11 mouse cellular contexts compared by ENCODE assay signal in the genomic region with DNA sequence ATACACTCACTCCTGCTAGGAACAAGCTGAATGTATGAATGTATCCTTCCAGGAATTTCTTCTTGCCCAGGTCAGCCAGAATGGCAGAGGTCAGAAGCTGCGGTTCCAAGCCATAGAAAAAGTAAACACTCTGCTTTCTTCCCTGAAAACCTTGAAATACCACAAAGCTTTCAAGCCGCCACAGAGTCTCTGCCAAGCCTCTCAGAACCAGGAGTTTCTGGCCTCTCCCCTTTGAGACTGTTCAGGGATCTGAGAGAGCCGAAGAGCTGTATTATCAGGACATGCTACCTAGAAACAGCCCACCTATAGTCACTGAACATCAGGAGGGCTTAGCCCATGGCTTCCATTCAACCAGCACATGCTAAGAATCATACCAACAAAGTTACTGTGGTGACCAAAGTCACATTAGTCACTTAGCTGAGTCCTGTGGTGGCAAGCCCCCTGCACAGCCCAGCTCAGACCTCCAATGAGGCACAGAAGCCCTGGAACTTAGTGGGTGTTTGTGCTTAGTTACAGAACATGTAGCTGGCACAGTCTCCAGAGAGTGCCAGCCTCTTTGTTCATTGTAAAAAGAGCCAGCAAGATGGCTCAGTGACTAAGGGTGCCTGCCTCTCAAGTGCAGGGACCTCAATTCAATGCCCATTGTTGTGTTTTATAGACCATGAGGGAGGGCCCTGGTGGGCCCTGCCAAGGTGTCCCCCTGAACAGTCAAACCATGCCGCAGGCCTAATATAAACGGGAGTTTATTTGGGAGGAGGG. TPM values are rescaled to one million over a fixed set of nuclear protein-coding genes. Genes with fewer than 3 reads are reported as not detected.
DNase-seq lines count a peak whose midpoint lies in the region; ATAC-seq lines count a peak whose summit lies in the region.
"Had no signal": no experiment of that assay in that cellular context is flagged by ENCODE, and none has a peak within 500 bp of the region (broad histone marks: within the 10 kb centered on the region; RNA-seq: fewer than 3 reads in every experiment).

No protein-coding gene starts in this region.

- H3K9me3 ChIP-seq in lung, embryonic 16.5 days (ENCODE audit: control insufficient read depth, low read length): no peaks in the 10 kb centered on the region
- H3K9me3 ChIP-seq in stomach, embryonic 15.5 days: no peaks in the 10 kb centered on the region
- H3K9me3 ChIP-seq: embryonic facial prominence, embryonic 13.5 days; limb, embryonic 15.5 days had no signal

- H3K4me2 ChIP-seq in lung, embryonic 16.5 days (ENCODE audit: low read depth, low read length): no peak overlapping the region
- no peak overlapping the region for H3K4me2 ChIP-seq in stomach, embryonic 15.5 days
- H3K4me2 ChIP-seq: embryonic facial prominence, embryonic 13.5 days; limb, embryonic 15.5 days had no signal

- H3K4me1 ChIP-seq in lung, embryonic 16.5 days (replicated peaks; ENCODE audit: control insufficient read depth, insufficient read depth, low read length): peaks cover 30% of the 10 kb centered on the region
- peaks cover 15% of the 10 kb centered on the region for H3K4me1 ChIP-seq in stomach, embryonic 15.5 days
- H3K4me1 ChIP-seq: embryonic facial prominence, embryonic 13.5 days had no signal

- DNase-seq in adrenal gland, adult (ENCODE audit: inconsistent age in 2 of 2, low spot score in 1 of 2): peak; percentile 45 to 74
- DNase-seq in adrenal gland, postnatal 4 days (ENCODE audit: low spot score in 2 of 2): no peak
- DNase-seq in lung, adult 18-20 months: peak; percentile 65 to 77
- DNase-seq in lung, postnatal 10 days: no peak
- no peak for DNase-seq in left cerebral cortex, adult 8-10 months (ENCODE audit: low spot score in 2 of 2)
- DNase-seq in thymus, adult 18-20 months: no peak
- DNase-seq: right cerebral cortex, postnatal 4 days had no signal

- peak overlapping the region; percentile 91 for H3K27ac ChIP-seq in lung, embryonic 16.5 days (ENCODE audit: low read length)
- peak overlapping the region; percentile 67 for H3K27ac ChIP-seq in stomach, embryonic 15.5 days
- H3K27ac ChIP-seq: embryonic facial prominence, embryonic 13.5 days; limb, embryonic 15.5 days had no signal

- H3K9ac ChIP-seq in lung, embryonic 16.5 days (ENCODE audit: low read length): no peak overlapping the region
- H3K9ac ChIP-seq in stomach, embryonic 15.5 days: no peak overlapping the region
- H3K9ac ChIP-seq: embryonic facial prominence, embryonic 13.5 days; limb, embryonic 15.5 days had no signal

- 25% methylated on average over 5 of the region's 5 CpGs for WGBS in lung, embryonic 16.5 days
- WGBS in stomach, embryonic 15.5 days: 31% methylated on average over 5 of the region's 5 CpGs

- H3K27me3 ChIP-seq in lung, embryonic 16.5 days (ENCODE audit: control insufficient read depth, insufficient read depth, low read depth, low read length): no peaks in the 10 kb centered on the region
- H3K27me3 ChIP-seq in stomach, embryonic 15.5 days (replicated peaks): no peaks in the 10 kb centered on the region
- H3K27me3 ChIP-seq: embryonic facial prominence, embryonic 13.5 days; limb, embryonic 15.5 days had no signal

- ATAC-seq in lung, embryonic 16.5 days (ENCODE audit: low read depth): peak; percentile 68
- no peak for ATAC-seq in stomach, embryonic 15.5 days (ENCODE audit: insufficient read depth, low FRiP score, low read depth)

- H3K4me3 ChIP-seq in lung, embryonic 16.5 days (ENCODE audit: low read length): no peak overlapping the region
- no peak overlapping the region for H3K4me3 ChIP-seq in stomach, embryonic 15.5 days (replicated peaks)
- H3K4me3 ChIP-seq: embryonic facial prominence, embryonic 13.5 days; limb, embryonic 15.5 days had no signal

- no peaks in the 10 kb centered on the region for H3K36me3 ChIP-seq in lung, embryonic 16.5 days (ENCODE audit: control insufficient read depth, insufficient read depth, low read length)
- H3K36me3 ChIP-seq in stomach, embryonic 15.5 days: no peaks in the 10 kb centered on the region
- H3K36me3 ChIP-seq: embryonic facial prominence, embryonic 13.5 days; limb, embryonic 15.5 days had no signal

RNA-seq across cellular contexts. Expression of a gene that starts 16.2 kb away (rescaled TPM):
- 10 to 100 TPM in 1 of 2 experiments, 1 to 10 TPM in 1; 9.7 to 10.8 TPM for total RNA-seq in adrenal gland, postnatal 4 days (2021)
- polyA plus RNA-seq in lung, embryonic 16.5 days (2015; fragmentation: Nextera tagmentation; extraction: Ambion mirVana): 8.6 and 9.9 TPM in 2 replicates
- polyA plus RNA-seq in stomach, embryonic 15.5 days (2015; fragmentation: Nextera tagmentation; extraction: Ambion mirVana): 9.1 and 12.6 TPM in 2 replicates
- 10 to 100 TPM in 1 of 4 experiments, 1 to 10 TPM in 3; 7.8 to 11.2 (median 9.8) TPM for total RNA-seq in left cerebral cortex, adult 8-10 months (2022)

Comparison
In these comparisons a context has a peak if more than half of its experiments do, and no peak if none do; other contexts are left out.
1. DNase-seq: peak in adrenal gland, adult (2 of 2) and lung, adult 18-20 months (2 of 2); none in adrenal gland, postnatal 4 days (0 of 2), lung, postnatal 10 days (single experiment), left cerebral cortex, adult 8-10 months (0 of 2) and thymus, adult 18-20 months (0 of 2).